Mouse (Mus musculus) brain, embryonic 14.5 days (tissue): ENCODE measurements around the gene Vsx1.

Source experiments
- CTCF ChIP-seq: fragments of 200-500 bp; IDR thresholded peaks from 2 replicates; pipeline ENCODE4 v1.5.1; 2012; ENCODE audit warnings: inconsistent platforms, mild to moderate bottlenecking, moderate library complexity, borderline replicate concordance; ENCODE audit not compliant: insufficient read depth, insufficient read length; ENCODE audit errors: extremely low read depth
- POLR2A ChIP-seq: fragments of 200-500 bp; IDR thresholded peaks from 2 replicates; pipeline ENCODE4 v1.6.1; 2012; ENCODE audit warnings: mild to moderate bottlenecking, inconsistent platforms, borderline replicate concordance; ENCODE audit not compliant: poor library complexity, insufficient read depth, insufficient read length, severe bottlenecking; ENCODE audit errors: extremely low read depth

DNA sequence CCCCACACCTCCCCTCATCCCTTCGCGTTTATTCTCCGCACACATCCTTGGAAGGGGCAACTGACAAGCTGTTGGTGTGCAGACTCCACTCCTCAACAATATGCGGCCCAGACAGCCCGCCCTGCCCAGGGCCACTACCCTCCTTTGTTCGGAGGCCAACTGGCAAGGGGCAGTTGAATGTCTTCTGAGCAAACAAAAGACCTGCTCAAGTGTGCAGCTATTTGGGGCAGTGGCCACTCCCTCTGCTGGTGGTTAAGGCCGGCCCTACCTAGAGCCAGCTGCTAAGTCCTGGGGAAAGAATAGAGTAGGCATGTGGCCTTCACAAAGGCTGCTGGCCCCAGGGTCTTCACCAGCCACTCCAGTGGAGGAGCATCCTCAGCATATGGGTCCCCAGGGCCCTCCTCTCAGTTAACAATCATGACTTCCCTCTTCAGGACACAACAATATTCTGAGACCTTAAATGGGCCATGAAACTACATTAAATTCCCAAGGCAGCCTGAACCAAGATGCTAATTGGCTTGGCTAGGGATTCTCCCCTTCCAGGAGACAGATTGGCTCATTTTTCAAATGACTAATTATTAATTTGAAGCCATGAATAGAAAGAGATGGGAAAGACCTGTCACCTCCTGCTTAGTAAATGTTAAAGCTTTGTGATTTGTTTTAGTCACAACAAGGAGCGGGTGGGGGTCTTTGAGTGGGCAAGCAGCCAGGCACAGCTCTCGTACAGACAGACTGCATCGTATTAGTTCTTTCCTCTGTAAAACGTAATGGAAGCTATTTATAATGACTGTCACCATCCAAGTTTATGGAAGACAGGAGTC, 46.8 kb upstream of the Vsx1 start:
- TF ChIP-seq POLR2A (no peak), CTCF (peak; percentile 12; the same call in 1 of the 2 replicates)
